12 mouse cellular contexts compared by ENCODE assay signal in genomic region chr8:70395649-70396048, GRCm38 (mm10). TPM values are rescaled to one million over a fixed set of nuclear protein-coding genes. Genes with fewer than 3 reads are reported as not detected.
DNase-seq lines count a peak whose midpoint lies in the region; ATAC-seq and TF ChIP-seq lines count a peak whose summit lies in the region.
"Had no signal": no experiment of that assay in that cellular context is flagged by ENCODE, and none has a peak within 500 bp of the region (broad histone marks: within the 10 kb centered on the region; RNA-seq: fewer than 3 reads in every experiment).

No protein-coding gene starts in this region.

- 82% methylated on average over 5 of the region's 5 CpGs for WGBS in heart, embryonic 12.5 days
- WGBS in stomach, postnatal 0 days, result 55% methylated on average over 5 of the region's 5 CpGs

- no peaks in the 10 kb centered on the region for H3K9me3 ChIP-seq in heart, embryonic 12.5 days (replicated peaks)
- H3K9me3 ChIP-seq in stomach, postnatal 0 days (ENCODE audit: control insufficient read depth, low read length), result no peaks in the 10 kb centered on the region
- H3K9me3 ChIP-seq: limb, embryonic 12.5 days; megakaryocyte, embryonic 14.5 days had no signal

- H3K4me1 ChIP-seq in heart, embryonic 12.5 days (replicated peaks), result 0 out of 2 replicates have a peak, but pooled peaks cover 3% of the 10 kb centered on the region
- no peaks in the 10 kb centered on the region for H3K4me1 ChIP-seq in stomach, postnatal 0 days (replicated peaks; ENCODE audit: control insufficient read depth, insufficient read depth)
- H3K4me1 ChIP-seq: limb, embryonic 12.5 days had no signal

- H3K27me3 ChIP-seq in heart, embryonic 12.5 days (replicated peaks), result no peaks in the 10 kb centered on the region
- H3K27me3 ChIP-seq in stomach, postnatal 0 days (ENCODE audit: control insufficient read depth, insufficient read depth, low read length), result no peaks in the 10 kb centered on the region
- H3K27me3 ChIP-seq: limb, embryonic 12.5 days; megakaryocyte, embryonic 14.5 days had no signal

- H3K27ac ChIP-seq in heart, embryonic 12.5 days (ENCODE audit: poor library complexity, severe bottlenecking), result no peak overlapping the region
- no peak overlapping the region for H3K27ac ChIP-seq in stomach, postnatal 0 days (replicated peaks)
- H3K27ac ChIP-seq: limb, embryonic 12.5 days had no signal

- intact Hi-C loops in left cerebral cortex, postnatal 10 days (cut with DNase I), result no loop called here

- peaks cover 29% of the 10 kb centered on the region for H3K36me3 ChIP-seq in heart, embryonic 12.5 days
- 0 out of 2 replicates have a peak, but pooled peaks cover 11% of the 10 kb centered on the region for H3K36me3 ChIP-seq in stomach, postnatal 0 days (ENCODE audit: control insufficient read depth, insufficient read depth, low read length)

- TF ChIP-seq EP300 in stomach, postnatal 0 days (optimal IDR thresholded peaks at IDR 0.05), result no peak

- TF ChIP-seq CTCF in stomach, postnatal 0 days (IDR thresholded peaks at IDR 0.05; ENCODE audit: low read depth), result no peak

- DNase-seq in heart, adult 8-10 months (ENCODE audit: low spot score), result peak; percentile 41
- peak; percentile 27 for DNase-seq in retina, postnatal 1 day
- no peak for DNase-seq in retina, embryonic 14.5 days (ENCODE audit: low spot score)
- peak; percentile 77 for DNase-seq in gastrocnemius, postnatal 10 days
- DNase-seq in stomach, postnatal 0 days (ENCODE audit: low spot score), result peak; percentile 52
- no peak for DNase-seq in right cerebral cortex, adult 2 months (ENCODE audit: low spot score in 2 of 2)
- no peak for DNase-seq in left cerebral cortex, postnatal 10 days (ENCODE audit: extremely low spot score in 1 of 2, low spot score in 2 of 2)
- DNase-seq: thymus, adult 18-20 months had no signal

- ATAC-seq in heart, embryonic 12.5 days (ENCODE audit: insufficient number of reproducible peaks, low FRiP score), result no peak
- ATAC-seq in stomach, postnatal 0 days (ENCODE audit: low FRiP score, low TSS enrichment), result peak; percentile 22; the same call in 1 of the 2 replicates
- ATAC-seq: inflammation-experienced regulatory T-cells, adult 6 months had no signal

- no peak overlapping the region for H3K4me3 ChIP-seq in heart, embryonic 12.5 days
- H3K4me3 ChIP-seq in stomach, postnatal 0 days (ENCODE audit: low read depth, low read length), result no peak overlapping the region
- H3K4me3 ChIP-seq: limb, embryonic 12.5 days; megakaryocyte, embryonic 14.5 days had no signal

- no peak overlapping the region for H3K4me2 ChIP-seq in heart, embryonic 12.5 days
- H3K4me2 ChIP-seq in stomach, postnatal 0 days (replicated peaks; ENCODE audit: low read depth), result no peak overlapping the region
- H3K4me2 ChIP-seq: limb, embryonic 12.5 days had no signal

- H3K9ac ChIP-seq in heart, embryonic 12.5 days, result no peak overlapping the region
- no peak overlapping the region for H3K9ac ChIP-seq in stomach, postnatal 0 days (ENCODE audit: low read length)
- H3K9ac ChIP-seq: limb, embryonic 12.5 days had no signal

RNA-seq across cellular contexts. Expression of gene Comp, which starts 22.3 kb away (rescaled TPM):
- 1 to 10 TPM; 4.7 to 7.7 (median 6.2) TPM for total RNA-seq in heart, adult 8-10 months (2022)
- polyA plus RNA-seq in heart, embryonic 12.5 days (2016; fragmentation: Nextera tagmentation; extraction: Ambion mirVana), result 2.7 and 3.6 TPM in 2 replicates
- total RNA-seq in gastrocnemius, postnatal 10 days (2021), result 10 to 100 TPM; 18.4 to 20.2 TPM
- 0.15 and 0.42 TPM in 2 replicates for polyA plus RNA-seq in stomach, postnatal 0 days (2015; fragmentation: Nextera tagmentation; extraction: Ambion mirVana)
- total RNA-seq in left cerebral cortex, postnatal 10 days (2021), result under 1 TPM in 1 of 2 experiments, not detected in 1; 0.14 TPM

RNA-seq across cellular contexts. Expression of gene Upf1, which starts 42.6 kb away (rescaled TPM):
- 10 to 100 TPM; 46.7 to 48.8 (median 47.5) TPM for total RNA-seq in heart, adult 8-10 months (2022)
- 24.5 and 25.5 TPM in 2 replicates for polyA plus RNA-seq in heart, embryonic 12.5 days (2016; fragmentation: Nextera tagmentation; extraction: Ambion mirVana)
- 10 to 100 TPM; 34.2 to 37.3 TPM for total RNA-seq in gastrocnemius, postnatal 10 days (2021)
- polyA plus RNA-seq in stomach, postnatal 0 days (2015; fragmentation: Nextera tagmentation; extraction: Ambion mirVana), result 9.5 and 9.6 TPM in 2 replicates
- total RNA-seq in left cerebral cortex, postnatal 10 days (2021), result 10 to 100 TPM; 46.9 to 48.1 TPM

RNA-seq across cellular contexts. Expression of gene Crtc1, which starts 43.7 kb away (rescaled TPM):
- 1 to 10 TPM; 7.5 to 9.8 (median 7.6) TPM for total RNA-seq in heart, adult 8-10 months (2022)
- polyA plus RNA-seq in heart, embryonic 12.5 days (2016; fragmentation: Nextera tagmentation; extraction: Ambion mirVana), result 14.9 and 15.0 TPM in 2 replicates
- 10 to 100 TPM in 1 of 2 experiments, 1 to 10 TPM in 1; 8.9 to 12.0 TPM for total RNA-seq in gastrocnemius, postnatal 10 days (2021)
- polyA plus RNA-seq in stomach, postnatal 0 days (2015; fragmentation: Nextera tagmentation; extraction: Ambion mirVana), result 8.0 and 8.4 TPM in 2 replicates
- total RNA-seq in left cerebral cortex, postnatal 10 days (2021), result 100 to 1,000 TPM in 1 of 2 experiments, 10 to 100 TPM in 1; 98.8 to 105 TPM

Comparison
In these comparisons a context has a peak if more than half of its experiments do, and no peak if none do; other contexts are left out.
1. DNase-seq: peak in heart, adult 8-10 months (single experiment), retina, postnatal 1 day (single experiment), gastrocnemius, postnatal 10 days (single experiment) and stomach, postnatal 0 days (single experiment); none in retina, embryonic 14.5 days (single experiment), right cerebral cortex, adult 2 months (0 of 2) and left cerebral cortex, postnatal 10 days (0 of 2).
2. RNA of gene Comp, which starts 22.3 kb away (total RNA-seq): 18.4 to 20.2 TPM in gastrocnemius, postnatal 10 days and 4.7 to 7.7 TPM in heart, adult 8-10 months; 0.14 TPM in left cerebral cortex, postnatal 10 days; every median in the first group is over 4 times any median in the second.
3. RNA of gene Crtc1, which starts 43.7 kb away (total RNA-seq): 98.8 to 105 TPM in left cerebral cortex, postnatal 10 days; 8.9 to 12.0 TPM in gastrocnemius, postnatal 10 days and 7.5 to 9.8 TPM in heart, adult 8-10 months; every median in the first group is over 4 times any median in the second.